Mouse (Mus musculus) cortical plate, adult 2 months (tissue): ENCODE data around the gene Hivep1.

ENCODE experiments used
- CTCF ChIP-seq: fragments of 200-500 bp; IDR thresholded peaks from 2 replicates; pipeline ENCODE4 v1.5.1; 2011; ENCODE audit warnings: mild to moderate bottlenecking, control low read depth, low read length; ENCODE audit not compliant: insufficient read depth; ENCODE audit errors: extremely low read depth
- POLR2A ChIP-seq: fragments of 200-500 bp; IDR thresholded peaks from 2 replicates; pipeline ENCODE4 v1.6.1; 2011; ENCODE audit warnings: mild to moderate bottlenecking, low read length, control low read depth; ENCODE audit not compliant: insufficient read depth; ENCODE audit errors: extremely low read depth

GRCm38 (mm10) chr13:42150462-42151127 is 98.8 kb downstream of the Hivep1 start:
- TF ChIP-seq CTCF (no peak), POLR2A (no peak)
